Mouse (Mus musculus) CH12.LX (cell line): ENCODE results near the gene Gsx2.

Source experiments
- CTCF ChIP-seq, 2 experiments: IDR thresholded peaks in 1 of 2; conservative IDR thresholded peaks in 1 of 2; 2 replicates each; pipeline ENCODE4 v1.5.1; 2011 to 2012; ENCODE audit warnings: low read depth in 2 of 2, low read length in 2 of 2, improper control_type of control experiment in 1 of 2, inconsistent platforms in 1 of 2, mild to moderate bottlenecking in 1 of 2, moderate library complexity in 1 of 2
- TCF12 ChIP-seq: IDR thresholded peaks from 2 replicates; pipeline ENCODE4 v1.6.1; 2014; ENCODE audit warnings: low read depth, mild to moderate bottlenecking, inconsistent platforms, low read length, improper control_type of control experiment

- TF ChIP-seq CTCF (conservative IDR thresholded peaks at IDR 0.05 in 1 of 2, IDR thresholded peaks at IDR 0.05 in 1 of 2; ENCODE audit: low read depth in 2 of 2, low read length in 2 of 2): no peak
- no peak for TF ChIP-seq TCF12
Observed at GRCm38 (mm10) chr5:75075383-75075941, at the start of gene Gsx2.
